Mouse (Mus musculus) forebrain, embryonic 14.5 days (tissue): Measurements from ENCODE around the gene Dpf3. TPM values are rescaled to one million over a fixed set of nuclear protein-coding genes. Genes with fewer than 3 reads are reported as not detected.

ENCODE experiments used
- ATAC-seq: fragments of 200-750 bp; cut with Nextera tagmentation; 2 replicates; pipeline ENCODE4 v1.8.0; 2017; ENCODE audit warnings: mild to moderate bottlenecking, moderate library complexity
- DNase-seq: peaks from one replicate; pipeline ENCODE4 v3.0.0-alpha.2; 2015; ENCODE audit warnings: low spot score
- H3K27ac ChIP-seq: fragments of 300-500 bp; sonication (generic); 2 replicates; pipeline ENCODE4 v1.5.1; 2014; ENCODE audit warnings: low read depth, mild to moderate bottlenecking, control low read depth, low read length, moderate library complexity
- H3K27me3 ChIP-seq: fragments of 300-500 bp; sonication (generic); replicated peaks from 2 replicates; pipeline ENCODE4 v1.6.1; 2014; ENCODE audit warnings: low read length, control low read depth, mixed read lengths; ENCODE audit not compliant: control insufficient read depth, insufficient read depth
- H3K36me3 ChIP-seq: fragments of 300-500 bp; sonication (generic); 2 replicates; pipeline ENCODE4 v1.6.1; 2014; ENCODE audit warnings: low read length, control low read depth; ENCODE audit not compliant: control insufficient read depth, insufficient read depth
- H3K4me1 ChIP-seq: fragments of 300-500 bp; sonication (generic); 2 replicates; pipeline ENCODE4 v1.6.1; 2014; ENCODE audit warnings: antibody characterized with exemption, low read length, control low read depth; ENCODE audit not compliant: control insufficient read depth, insufficient read depth
- H3K4me2 ChIP-seq: fragments of 300-500 bp; sonication (generic); 2 replicates; pipeline ENCODE4 v1.6.1; 2014; ENCODE audit warnings: mild to moderate bottlenecking, control low read depth, low read length
- H3K4me3 ChIP-seq: fragments of 300-500 bp; sonication (generic); 2 replicates; pipeline ENCODE4 v1.5.1; 2014; ENCODE audit warnings: low read depth, low read length, control low read depth
- H3K9ac ChIP-seq: fragments of 300-500 bp; sonication (generic); 2 replicates; pipeline ENCODE4 v1.6.1; 2014; ENCODE audit warnings: mild to moderate bottlenecking, low read length, control low read depth, moderate library complexity
- H3K9me3 ChIP-seq: fragments of 300-500 bp; sonication (generic); replicated peaks from 2 replicates; pipeline ENCODE4 v1.6.1; 2016; ENCODE audit warnings: low read length, control low read depth, mixed read lengths; ENCODE audit not compliant: control insufficient read depth
- WGBS: fragments of 180-500 bp; shearing (Covaris S2); extraction: QIAGEN DNeasy Blood & Tissue Kit; methylation state at CpG from one replicate; pipeline ENCODE4 v1.1.7; 2014; 5-methylcytosine and 5-hydroxymethylcytosine counted together
- polyA plus RNA-seq: library from polyadenylated mRNA; unstranded; fragments of >200 nt; fragmentation: Nextera tagmentation; extraction: Ambion mirVana; gene quantifications from 2 replicates; pipeline ENCODE4 v1.2.1, GENCODE M21; 2014

The Dpf3 gene
- polyA plus RNA-seq, 1 experiment from 2014 or later = 7.8 TPM

- Histone ChIP-seq H3K9ac (no peak overlapping the region), H3K9me3 (no peaks in the 10 kb centered on the region)
- 57% methylated on average over 11 of the region's 11 CpGs for WGBS
These were observed 209.7 kb downstream of the Dpf3 start for GRCm38 (mm10) chr12:83277537-83278441.

GRCm38 (mm10) chr12:83271215-83271614 lies 216.3 kb downstream of the Dpf3 start:
- no peaks in the 10 kb centered on the region for H3K9me3 ChIP-seq
- no peak for ATAC-seq
- no peak overlapping the region for H3K4me3 ChIP-seq
- WGBS = 81% methylated on average over 3 of the region's 3 CpGs
- no peak overlapping the region for H3K4me2 ChIP-seq
- H3K27me3 ChIP-seq = no peaks in the 10 kb centered on the region
- H3K9ac ChIP-seq = no peak overlapping the region
- H3K27ac ChIP-seq = no peak overlapping the region
- no peak for DNase-seq
- H3K4me1 ChIP-seq = peaks cover 2% of the 10 kb centered on the region; the same call in 1 of the 2 replicates
- H3K36me3 ChIP-seq = no peaks in the 10 kb centered on the region

More at GRCm38 (mm10) chr12:83277537-83278441, 209.7 kb downstream of the Dpf3 start:
- H3K4me2 ChIP-seq = no peak overlapping the region
- peaks cover 10% of the 10 kb centered on the region for H3K4me1 ChIP-seq
- ATAC-seq (peak; percentile 77), DNase-seq (peak; percentile 79)
- no peaks in the 10 kb centered on the region for H3K36me3 ChIP-seq
- no peak overlapping the region for H3K4me3 ChIP-seq
- H3K27ac ChIP-seq = peak overlapping the region; percentile 75
- H3K27me3 ChIP-seq = no peaks in the 10 kb centered on the region

- peak; percentile 79 for DNase-seq
- no peaks in the 10 kb centered on the region for H3K27me3 ChIP-seq
- H3K9ac ChIP-seq = no peak overlapping the region
- no peak overlapping the region for H3K4me2 ChIP-seq
- 70% methylated on average over 11 of the region's 11 CpGs for WGBS
- H3K4me3 ChIP-seq = no peak overlapping the region
- H3K27ac ChIP-seq = peak overlapping the region; percentile 28; the same call in 1 of the 2 replicates
- ATAC-seq = peak; percentile 79
- no peaks in the 10 kb centered on the region for H3K36me3 ChIP-seq
- H3K4me1 ChIP-seq = peaks cover 2% of the 10 kb centered on the region; the same call in 1 of the 2 replicates
- no peaks in the 10 kb centered on the region for H3K9me3 ChIP-seq
These were observed 219.0 kb downstream of the Dpf3 start for GRCm38 (mm10) chr12:83268504-83268922.

- H3K4me2 ChIP-seq = no peak overlapping the region
- no peaks in the 10 kb centered on the region for H3K27me3 ChIP-seq
- WGBS = 75% methylated on average over 2 of the region's 2 CpGs
- no peak overlapping the region for H3K27ac ChIP-seq
- no peak overlapping the region for H3K4me3 ChIP-seq
- ATAC-seq (no peak), DNase-seq (no peak)
- no peaks in the 10 kb centered on the region for H3K9me3 ChIP-seq
- no peaks in the 10 kb centered on the region for H3K36me3 ChIP-seq
- no peaks in the 10 kb centered on the region for H3K4me1 ChIP-seq
- no peak overlapping the region for H3K9ac ChIP-seq
These were observed 227.0 kb downstream of the Dpf3 start for GRCm38 (mm10) chr12:83260540-83260939.

GRCm38 (mm10) chr12:83254399-83254798 lies 233.1 kb downstream of the Dpf3 start:
- H3K4me1 ChIP-seq = no peaks in the 10 kb centered on the region
- H3K27me3 ChIP-seq = no peaks in the 10 kb centered on the region
- H3K27ac ChIP-seq = no peak overlapping the region
- no peak for DNase-seq
- no peak for ATAC-seq
- H3K9ac ChIP-seq = no peak overlapping the region
- no peaks in the 10 kb centered on the region for H3K36me3 ChIP-seq
- H3K9me3 ChIP-seq = no peaks in the 10 kb centered on the region
- no peak overlapping the region for H3K4me3 ChIP-seq
- 84% methylated on average over 4 of the region's 4 CpGs for WGBS
- H3K4me2 ChIP-seq = no peak overlapping the region

- Histone ChIP-seq H3K9me3 (no peaks in the 10 kb centered on the region), H3K27ac (no peak overlapping the region), H3K9ac (no peak overlapping the region), H3K4me3 (no peak overlapping the region), H3K4me1 (no peaks in the 10 kb centered on the region), H3K27me3 (no peaks in the 10 kb centered on the region), H3K4me2 (no peak overlapping the region), H3K36me3 (no peaks in the 10 kb centered on the region)
- 72% methylated on average over 3 of the region's 3 CpGs for WGBS
- ATAC-seq (no peak), DNase-seq (no peak)
These were observed 238.4 kb downstream of the Dpf3 start for GRCm38 (mm10) chr12:83249066-83249465.

GRCm38 (mm10) chr12:83248636-83249035 lies 238.9 kb downstream of the Dpf3 start:
- Histone ChIP-seq H3K27me3 (no peaks in the 10 kb centered on the region), H3K4me1 (no peaks in the 10 kb centered on the region), H3K27ac (no peak overlapping the region), H3K9me3 (no peaks in the 10 kb centered on the region), H3K36me3 (no peaks in the 10 kb centered on the region), H3K4me3 (no peak overlapping the region), H3K9ac (no peak overlapping the region), H3K4me2 (no peak overlapping the region)
- WGBS = 81% methylated on average over 2 of the region's 2 CpGs
- no peak for DNase-seq
- ATAC-seq = no peak

GRCm38 (mm10) chr12:83247669-83248068 lies 239.8 kb downstream of the Dpf3 start:
- H3K9ac ChIP-seq = no peak overlapping the region
- no peak overlapping the region for H3K4me2 ChIP-seq
- H3K9me3 ChIP-seq = no peaks in the 10 kb centered on the region
- WGBS = 83% methylated on average over 3 of the region's 3 CpGs
- no peaks in the 10 kb centered on the region for H3K36me3 ChIP-seq
- H3K4me1 ChIP-seq = no peaks in the 10 kb centered on the region
- H3K27ac ChIP-seq = no peak overlapping the region
- DNase-seq (no peak), ATAC-seq (no peak)
- no peak overlapping the region for H3K4me3 ChIP-seq
- H3K27me3 ChIP-seq = no peaks in the 10 kb centered on the region

- no peaks in the 10 kb centered on the region for H3K36me3 ChIP-seq
- H3K4me2 ChIP-seq = no peak overlapping the region
- no peaks in the 10 kb centered on the region for H3K9me3 ChIP-seq
- DNase-seq = no peak
- no peak for ATAC-seq
- no peak overlapping the region for H3K27ac ChIP-seq
- H3K4me3 ChIP-seq = no peak overlapping the region
- H3K9ac ChIP-seq = no peak overlapping the region
- H3K27me3 ChIP-seq = no peaks in the 10 kb centered on the region
- WGBS = 68% methylated on average over 3 of the region's 3 CpGs
- no peaks in the 10 kb centered on the region for H3K4me1 ChIP-seq
These were observed 246.5 kb downstream of the Dpf3 start for GRCm38 (mm10) chr12:83241022-83241421.
